Mouse (Mus musculus) lung, postnatal 4 days (tissue): ENCODE data around the gene Tram2.

ENCODE experiments used
- DNase-seq, 2 experiments: peaks; one replicate each; pipeline ENCODE4 v3.0.0; 2021

The Tram2 gene

DNA sequence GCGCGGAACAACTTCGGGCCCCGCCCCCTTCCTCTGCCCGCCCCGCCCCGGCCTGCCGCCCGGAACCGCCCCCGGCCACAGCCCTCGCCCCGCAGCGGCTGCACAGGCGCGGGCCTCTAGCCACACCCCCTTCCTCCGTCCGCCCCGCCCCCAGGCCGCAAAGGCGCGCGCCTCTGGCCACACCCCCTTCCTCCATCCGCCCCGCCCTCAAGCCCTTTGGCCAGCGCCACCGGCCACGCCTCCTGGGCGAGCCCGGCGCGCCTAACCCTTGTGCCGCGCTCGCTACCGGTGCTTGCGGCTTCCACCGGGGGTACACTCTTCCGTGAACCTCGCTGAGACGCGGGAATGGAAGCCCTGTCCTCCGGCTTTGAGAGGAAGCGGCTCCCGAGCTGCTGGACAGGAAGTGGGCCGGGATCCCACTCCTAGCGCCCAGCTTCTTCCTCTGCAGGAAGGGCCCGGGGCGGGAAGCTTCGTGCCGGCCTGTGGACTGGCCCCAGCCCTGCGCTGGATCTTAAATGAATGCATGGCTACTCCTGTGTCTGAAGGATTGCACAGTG lies at the start of gene Tram2:
TSS of gene Tram2 (minus strand) at position 13 of the 557 bp plus-strand sequence.
- peak; percentile 96 to 98 for DNase-seq

DNA sequence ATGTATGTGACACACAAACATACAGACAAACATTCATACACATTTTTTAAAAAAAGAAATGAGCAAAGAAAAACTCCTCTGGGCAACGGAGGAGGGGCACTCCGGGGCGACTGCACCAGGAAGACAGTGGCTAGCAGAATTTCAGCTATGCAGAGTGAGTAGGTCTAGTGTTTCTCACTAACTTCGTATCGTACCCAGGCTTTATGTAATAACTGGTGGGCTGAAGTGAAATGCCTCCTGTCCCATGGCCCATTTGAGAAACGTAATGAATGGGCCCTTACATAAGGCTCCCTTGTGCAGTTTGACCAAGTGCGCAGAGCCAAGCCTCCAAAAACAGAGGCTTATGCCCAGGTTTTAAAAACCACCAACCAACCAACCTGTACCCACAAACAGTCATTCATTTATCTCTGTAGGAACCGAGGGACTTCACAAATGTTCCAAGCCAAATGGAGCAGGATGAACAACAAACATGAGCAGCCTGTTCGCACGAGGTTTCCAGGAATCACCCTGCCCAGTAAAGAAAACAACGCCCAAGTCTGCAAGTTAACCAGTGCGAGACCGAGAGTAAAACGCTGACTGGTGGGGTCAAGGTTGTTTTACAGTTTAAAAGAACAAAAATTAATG lies 45.8 kb upstream of the Tram2 start:
- no peak for DNase-seq

DNA sequence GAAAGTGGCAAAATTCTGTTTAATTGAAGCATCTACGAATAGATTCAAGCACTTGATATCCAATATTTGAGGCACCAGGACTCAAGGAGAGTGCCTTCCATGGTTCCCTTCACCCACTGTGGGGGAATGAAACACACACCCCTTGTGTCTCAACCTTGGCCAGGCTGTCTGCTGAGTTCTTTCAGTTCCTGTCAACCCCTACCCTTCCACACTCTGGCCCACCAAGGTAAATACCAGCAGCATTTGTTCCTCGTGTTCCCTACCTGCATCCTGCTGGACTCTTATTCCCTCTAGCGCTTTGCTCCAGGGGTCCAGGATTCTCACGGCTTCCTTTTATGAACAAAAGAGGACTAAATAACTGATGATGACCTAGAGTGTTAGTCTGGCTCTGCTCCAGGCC lies 24.8 kb upstream of the Tram2 start:
- no peak for DNase-seq

DNA sequence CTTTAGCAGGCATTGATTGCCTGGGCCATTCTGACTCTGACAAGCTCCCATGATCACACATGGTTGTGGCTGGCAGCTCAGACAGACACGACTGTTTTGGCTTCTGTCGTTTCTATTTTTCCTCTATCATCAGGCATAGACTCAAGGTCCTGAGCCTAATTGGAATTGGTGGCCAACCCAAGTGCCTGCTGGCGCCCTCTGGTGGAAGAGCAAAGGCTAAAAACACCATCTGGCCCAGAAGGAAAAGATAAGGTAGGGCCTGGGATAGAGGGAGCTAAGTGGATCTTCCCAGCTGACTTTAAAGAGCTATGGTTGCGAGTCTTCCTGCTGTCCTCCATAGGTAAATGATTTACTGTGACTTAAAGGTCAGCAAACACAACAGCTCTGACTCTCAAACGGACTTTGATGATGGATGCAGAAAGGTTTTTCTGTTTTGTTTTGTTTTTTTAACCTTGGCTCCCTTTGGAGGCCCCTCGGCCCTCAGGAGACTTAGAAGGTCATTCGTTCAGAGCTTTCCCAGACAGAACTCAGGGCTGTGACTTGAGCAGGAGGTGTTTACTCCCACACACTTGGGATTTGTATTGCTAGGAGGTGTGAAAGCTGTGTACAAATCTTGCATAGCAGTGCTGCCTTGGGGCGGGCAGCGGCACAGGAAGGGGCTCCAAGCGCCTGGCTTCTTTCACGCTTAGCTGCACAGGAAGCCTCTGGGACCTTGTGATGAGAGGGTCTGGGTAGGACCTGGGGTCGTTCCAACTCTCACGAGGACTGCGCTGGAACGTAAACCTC lies 22.4 kb upstream of the Tram2 start:
- peak; percentile 60 to 74 for DNase-seq

DNA sequence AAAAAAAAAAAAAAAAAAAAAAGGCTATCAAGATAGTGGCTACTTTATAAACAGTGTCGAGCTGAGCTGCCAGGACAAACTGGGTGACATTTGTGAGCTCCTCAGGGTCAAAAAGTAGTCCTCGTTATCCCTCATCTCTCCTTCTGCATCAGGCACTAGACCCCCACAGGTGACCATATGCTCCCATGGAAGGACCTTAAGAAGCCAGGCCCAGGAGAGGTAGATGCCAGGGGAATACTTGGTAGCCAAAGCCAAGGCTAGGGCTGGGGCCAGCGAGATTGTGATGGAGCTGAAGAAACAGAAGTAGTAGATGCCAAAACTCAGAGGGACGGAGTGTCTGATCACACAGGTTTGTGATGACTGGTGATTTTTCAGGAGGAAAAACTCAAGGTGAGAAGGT lies 21.7 kb upstream of the Tram2 start:
- DNase-seq = no peak

DNA sequence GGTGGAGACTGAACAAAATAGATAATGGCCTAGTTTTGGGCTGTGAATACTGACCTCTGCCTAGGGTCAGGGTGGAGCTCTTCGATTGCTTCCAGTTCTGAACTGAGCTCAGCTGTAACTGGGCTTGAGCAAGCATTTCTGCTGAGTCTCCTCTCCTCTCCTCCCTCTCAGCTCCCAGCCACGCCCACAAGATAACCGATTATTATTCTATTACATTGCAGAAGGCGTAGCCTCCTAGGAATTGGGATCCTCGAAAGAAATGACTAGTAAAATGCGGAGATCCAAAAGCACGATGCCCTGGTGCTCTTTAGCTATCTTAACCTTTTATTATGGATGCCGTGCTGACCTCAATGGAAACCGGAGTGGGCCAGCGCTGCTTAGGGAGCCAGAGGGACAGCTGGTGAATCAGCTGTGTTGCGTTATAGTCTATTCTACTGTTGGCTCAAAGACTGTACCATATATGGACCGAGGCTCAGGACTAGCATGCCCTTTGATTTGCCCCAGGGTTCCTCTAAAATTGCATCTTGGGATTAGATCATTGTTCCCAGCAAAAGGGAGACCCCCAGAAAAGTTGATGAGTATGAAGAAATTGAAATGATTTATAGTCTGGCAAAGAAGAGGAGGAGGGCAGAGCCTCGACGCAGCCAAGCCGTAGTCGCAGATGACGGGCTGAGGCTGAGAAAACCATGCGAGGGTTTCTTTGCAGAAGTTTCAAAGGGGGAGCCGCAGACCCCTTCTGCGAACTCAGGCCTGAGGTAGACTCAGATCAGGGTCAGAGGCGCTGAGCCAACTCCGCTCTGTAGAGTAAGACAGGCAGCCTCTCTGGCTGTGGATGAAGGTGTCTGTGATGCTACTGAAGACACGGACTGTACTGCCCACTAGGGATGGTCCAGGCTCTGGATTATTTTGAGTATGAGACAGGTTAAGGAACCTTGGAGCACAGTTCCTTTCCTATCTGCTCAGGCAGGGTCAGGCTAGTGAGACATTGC lies 18.3 kb upstream of the Tram2 start:
- peak in 1 of 2 experiments; percentile 27 for DNase-seq

DNA sequence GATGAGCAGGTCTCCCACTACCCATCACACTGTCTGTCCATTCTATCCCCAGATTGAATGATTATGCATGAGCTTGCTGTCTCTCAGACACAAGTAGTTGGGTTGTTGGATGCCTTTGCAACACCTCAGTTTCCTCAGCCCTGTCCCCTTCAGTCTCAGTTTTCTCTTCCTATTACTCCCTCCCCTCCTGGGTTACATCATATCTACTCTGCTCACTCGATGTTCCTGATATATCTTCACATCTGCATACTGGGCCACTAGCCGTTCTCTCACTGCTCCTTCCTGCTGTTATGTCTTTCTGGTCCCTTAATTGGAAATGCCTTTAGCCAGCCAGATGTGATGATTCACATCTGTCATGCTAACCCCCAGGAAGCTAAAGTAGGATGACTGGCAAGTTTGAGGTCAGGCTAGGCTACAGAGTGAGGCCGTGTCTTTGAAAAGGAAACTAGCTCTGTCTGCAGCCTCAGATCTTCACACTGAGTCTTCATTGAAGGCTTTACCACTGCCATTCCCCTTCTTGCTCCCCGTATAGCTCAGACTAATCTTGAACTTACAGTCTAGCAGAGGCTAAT lies 15.7 kb upstream of the Tram2 start:
- DNase-seq = no peak

DNA sequence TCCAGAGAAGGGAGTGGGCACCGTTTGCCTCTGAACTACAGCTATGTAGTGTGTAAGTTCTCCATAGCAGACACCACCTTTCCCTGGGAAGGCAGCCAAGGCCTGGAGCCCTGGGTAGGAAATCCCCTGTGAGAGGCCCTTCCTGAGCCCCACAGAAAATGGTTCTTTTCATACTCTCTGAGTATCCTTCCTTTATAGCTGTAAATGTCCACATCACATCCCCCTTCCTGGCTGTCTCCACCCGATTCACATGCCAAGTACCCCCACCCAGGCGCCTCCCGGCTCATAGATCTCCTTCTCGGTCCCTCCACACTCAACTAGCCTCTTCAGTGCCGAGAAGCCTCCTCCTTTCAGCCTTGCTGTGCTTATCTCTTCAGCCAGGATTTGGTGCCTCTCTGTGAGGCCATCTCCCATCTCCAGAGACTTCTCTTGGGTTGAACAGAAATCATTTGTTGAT lies 10.7 kb upstream of the Tram2 start:
- DNase-seq = peak in 1 of 2 experiments; percentile 57

DNA sequence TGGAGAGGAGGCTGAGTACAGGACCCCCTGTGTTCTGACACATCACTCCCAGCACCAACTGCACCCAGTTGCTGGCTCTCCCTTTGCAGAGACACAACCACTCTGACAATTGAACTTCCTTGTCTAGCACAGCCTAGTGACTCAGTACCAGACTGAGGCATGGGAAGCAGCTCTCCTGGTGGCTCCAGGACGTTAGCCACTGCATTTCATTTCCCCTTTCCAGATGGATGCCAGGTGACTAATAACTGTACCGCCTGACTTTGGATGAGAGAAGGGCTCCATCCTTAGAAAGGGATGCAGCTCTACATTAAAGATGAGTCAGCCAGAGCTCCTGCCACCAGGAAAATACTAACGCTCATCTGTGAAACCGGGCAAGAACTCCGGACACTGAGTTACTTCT lies 7.3 kb upstream of the Tram2 start:
- no peak for DNase-seq

DNA sequence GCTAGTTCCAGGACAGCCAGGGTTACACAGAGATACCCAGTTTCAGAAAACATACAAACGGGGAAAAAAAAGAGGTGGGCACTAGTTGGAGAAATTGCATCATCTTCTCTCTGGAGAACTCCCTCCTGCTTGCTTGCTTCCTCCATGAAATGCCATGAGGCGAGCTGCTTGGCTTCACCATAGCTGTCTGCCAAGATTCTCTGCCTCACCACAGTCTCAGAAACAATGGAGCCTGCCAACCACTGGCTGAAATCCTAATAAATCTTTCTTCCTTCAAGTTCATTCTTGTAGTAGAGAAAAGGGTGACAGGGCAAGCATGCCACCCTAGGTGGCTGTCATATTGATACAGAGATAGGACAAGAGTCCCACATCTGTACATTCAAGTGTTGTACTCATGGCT lies 5.6 kb upstream of the Tram2 start:
- DNase-seq = no peak

DNA sequence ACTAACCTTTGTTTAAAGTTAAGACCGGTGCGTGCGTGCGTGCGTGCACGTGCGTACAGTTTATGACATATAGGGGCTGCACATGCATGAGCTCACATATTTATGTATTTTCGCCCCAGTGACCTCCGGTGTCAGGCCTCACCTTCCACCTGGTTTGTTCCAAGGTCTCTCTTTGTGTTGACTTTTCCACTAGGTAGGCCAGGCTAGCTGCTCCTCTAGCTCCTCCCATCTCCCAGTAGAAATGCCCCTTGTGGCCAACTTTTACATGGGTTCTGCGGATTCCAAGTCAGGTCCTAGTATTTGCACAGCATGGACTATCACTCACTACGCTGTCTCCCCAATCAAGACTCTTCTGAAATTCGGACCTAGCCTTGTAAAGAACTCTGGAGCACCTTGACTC lies 1.3 kb upstream of the Tram2 start:
- no peak for DNase-seq

DNA sequence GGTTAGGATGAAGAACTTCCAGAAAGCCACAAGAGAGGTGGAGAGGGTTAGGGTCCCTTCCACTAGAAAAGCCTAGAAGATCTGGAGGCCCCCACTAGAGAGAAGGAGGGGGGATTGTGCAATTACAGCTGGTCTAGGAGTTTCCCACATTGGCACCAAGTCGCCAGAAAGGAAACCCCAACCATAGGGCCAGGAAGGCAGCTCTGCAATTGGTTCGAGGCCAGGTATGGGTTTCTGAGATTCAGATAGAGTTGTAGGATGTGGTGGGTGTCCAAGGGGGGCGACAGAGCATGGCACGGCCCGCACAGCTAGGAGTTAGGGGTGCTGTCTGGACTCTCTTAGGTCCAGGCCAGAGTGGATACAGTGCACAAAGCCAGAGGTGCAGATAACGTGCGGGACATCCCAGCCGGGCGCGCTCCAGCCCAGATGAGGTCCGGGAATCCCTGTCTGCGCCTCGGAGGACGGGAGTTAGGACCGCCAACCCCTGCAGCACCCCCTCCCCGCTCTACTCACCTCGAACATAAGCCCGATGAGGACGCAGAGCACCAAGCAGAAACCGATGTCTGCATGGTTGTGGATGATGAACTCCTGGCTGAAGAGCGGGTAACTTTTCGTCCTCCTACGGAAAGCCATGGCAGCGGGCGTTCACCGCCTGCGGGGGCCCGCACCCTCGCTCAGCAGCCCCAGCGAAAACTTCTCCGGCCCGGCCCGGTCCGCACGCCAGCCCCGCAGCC lies 381 bp downstream of the Tram2 start:
- no peak for DNase-seq

DNA sequence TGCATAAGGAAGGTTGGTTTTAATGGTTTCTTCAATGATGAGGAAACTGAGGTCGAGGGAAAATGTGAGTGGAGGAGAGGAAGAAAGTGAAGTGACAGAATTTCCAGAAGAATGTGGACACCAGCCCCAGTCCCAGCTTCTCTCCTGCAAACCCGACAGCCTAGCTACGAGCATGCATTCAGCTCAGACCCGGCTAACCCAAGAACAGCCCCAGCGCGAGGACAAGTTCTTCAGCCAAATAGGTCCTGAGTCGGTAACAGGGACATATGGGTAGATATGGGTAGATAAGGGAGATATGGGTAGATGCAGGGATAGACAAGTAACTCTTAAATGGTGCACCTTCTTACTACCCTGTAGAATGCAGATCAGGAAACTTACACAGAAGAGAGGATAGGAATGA lies 1.4 kb downstream of the Tram2 start:
- DNase-seq = no peak

DNA sequence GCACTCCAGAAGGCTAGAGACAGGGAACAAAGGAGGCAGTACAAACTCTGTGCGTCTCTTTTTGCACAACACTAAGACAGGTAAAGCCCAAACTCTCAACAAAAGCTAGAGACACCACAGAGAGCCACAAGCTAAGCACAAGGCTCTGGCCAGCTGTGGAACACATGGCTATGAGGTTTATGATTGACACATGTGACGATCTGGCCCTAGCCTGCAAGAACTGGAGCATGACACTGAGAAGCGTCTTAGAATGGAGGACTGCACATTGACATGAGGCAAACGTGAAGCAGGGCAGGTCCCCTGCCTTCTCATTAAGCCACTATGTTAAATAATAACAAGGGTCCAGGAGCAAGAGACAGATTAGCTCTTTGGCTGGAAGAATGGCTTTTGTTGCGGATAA lies 1.8 kb downstream of the Tram2 start:
- no peak for DNase-seq

DNA sequence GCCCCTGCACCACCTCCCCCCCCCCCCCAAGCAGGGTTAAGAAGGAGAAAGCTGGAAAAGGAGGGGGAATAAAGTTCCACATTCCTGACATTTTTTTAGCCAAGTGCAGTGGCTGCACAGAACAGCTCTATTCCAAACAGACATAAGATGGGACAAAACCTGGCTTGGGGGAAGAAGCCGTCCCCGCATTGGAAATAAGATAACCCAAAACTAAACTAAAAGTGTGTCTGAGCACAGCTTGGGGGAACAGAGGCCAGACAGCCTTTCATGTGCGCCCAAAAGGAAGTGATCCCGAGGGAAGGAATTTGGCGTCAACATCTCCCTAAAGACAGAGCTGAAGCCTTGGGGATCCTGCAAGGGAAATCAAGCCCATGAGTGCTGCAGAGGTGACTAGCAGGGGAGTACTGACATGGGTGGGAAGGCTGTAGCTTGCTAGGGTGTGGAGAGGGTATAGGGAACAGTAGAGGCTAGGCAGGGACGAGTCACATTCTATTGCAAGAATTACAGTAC lies 3.0 kb downstream of the Tram2 start:
- DNase-seq = peak; percentile 26 to 35

DNA sequence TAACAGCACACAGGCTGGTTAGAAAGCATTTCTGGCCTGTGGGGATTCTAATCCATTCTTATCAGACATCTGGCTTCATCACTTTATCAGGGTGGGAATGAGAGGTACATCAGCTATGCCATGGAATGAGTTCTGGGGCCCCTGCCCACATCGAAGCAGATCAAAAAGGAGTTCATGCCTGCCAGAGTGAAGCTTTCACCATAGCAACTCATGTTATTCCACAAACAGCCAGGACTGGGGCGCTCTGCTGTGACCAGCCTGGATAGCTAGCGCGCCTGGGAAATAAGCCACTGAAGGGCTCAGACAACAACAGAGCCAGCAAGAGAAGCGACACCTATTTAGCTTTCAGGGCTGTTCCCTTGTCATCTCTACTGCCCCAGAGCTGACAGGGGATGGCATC lies 4.8 kb downstream of the Tram2 start:
- peak; percentile 18 to 37 for DNase-seq

DNA sequence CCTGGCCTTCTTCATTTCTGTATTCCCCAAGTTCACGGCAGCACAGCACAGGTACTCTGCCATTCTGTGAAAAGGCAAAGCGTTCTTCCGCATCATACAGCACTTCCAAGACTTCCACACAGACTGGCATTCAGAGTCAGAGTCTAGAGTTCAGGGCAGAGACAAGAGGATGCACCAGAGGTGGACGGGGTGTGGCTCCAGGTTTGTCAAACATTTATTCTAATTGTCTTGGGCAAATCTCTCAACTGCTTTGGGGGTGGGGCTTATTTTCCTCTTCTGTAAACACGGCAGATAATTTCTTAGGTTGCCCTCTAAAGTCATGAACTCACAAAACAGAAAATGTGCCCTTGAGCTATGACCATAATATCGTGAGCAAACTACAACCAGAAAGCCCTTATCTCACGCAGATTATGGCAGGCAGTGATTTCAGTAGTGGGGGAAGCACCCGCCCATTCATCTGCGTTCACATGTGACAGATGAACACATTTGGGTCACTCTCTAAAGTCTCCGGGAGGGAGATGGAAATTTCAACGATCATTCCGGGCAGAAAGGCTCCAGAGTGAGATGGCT lies 6.1 kb downstream of the Tram2 start:
- DNase-seq = no peak

DNA sequence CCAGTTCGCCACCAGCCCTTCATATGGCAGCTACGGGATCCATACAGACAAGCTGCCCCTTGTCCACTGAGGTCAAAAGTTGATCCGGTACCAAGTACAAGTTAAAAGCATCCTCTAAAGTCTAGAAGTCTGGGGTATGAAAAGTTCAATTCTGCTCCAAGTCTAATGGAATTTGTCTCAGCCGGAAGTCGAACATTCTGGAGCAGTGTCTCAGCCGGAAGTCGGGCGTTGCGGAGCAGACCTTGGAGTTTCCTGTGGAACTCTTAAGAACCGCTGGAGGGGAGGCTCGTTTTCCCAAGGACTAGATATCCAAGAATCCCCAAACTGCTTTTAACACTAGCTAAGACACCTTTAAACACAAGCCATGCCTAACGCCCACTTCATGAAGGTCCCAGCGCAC lies 8.4 kb downstream of the Tram2 start:
- DNase-seq = peak; percentile 23 to 50

DNA sequence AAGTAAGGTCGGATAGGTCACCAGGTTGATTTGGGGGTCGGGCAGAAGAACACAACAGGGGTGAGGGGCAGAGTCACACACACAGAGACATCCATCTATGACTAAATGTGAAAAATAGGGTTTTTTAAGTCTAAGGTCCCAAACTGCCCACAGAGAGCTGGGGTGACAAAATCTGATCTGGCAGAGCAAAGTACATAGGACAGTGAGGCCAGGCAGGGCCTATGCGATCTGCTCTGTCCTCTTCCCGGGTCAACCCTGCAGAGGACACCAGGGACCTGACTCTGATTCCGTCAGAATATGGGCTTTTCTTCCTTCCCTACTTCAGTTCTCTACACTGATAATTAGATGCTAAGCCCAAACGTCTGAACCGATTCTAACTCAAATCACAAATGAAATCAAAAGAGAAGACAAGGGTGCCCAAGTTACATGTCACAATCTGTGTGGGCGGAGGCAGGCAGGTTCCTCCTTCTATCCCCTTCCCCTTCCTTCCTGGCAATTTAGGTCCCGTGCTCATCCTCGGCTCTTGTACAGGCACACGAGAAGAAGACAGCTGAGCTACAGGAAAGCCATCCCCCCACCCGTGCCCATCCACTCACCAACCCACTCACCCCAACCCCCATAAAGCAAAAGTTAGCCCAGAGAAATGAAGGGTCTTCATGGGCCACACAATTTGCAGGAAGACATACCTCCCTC lies 9.1 kb downstream of the Tram2 start:
- DNase-seq = no peak

DNA sequence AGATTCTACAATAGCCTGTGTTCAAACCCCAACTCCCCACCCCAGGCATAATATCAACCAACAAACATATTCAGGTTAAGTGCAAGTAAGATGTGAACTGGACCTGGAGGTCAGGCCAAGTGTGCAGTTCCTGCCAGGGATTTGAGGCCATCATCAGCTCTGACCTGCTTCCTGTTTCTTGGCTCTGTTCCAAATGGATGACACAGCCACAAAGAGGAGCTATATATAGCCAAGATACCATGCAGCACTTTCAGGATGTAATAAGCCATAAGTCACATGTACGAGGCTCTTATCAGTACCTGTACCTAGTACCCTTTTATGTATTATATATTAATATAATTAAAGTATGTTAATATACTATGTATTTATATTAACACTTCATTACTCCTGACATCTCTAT lies 10.5 kb downstream of the Tram2 start:
- DNase-seq = no peak
